Mouse (Mus musculus) adrenal gland, postnatal 4 days (tissue): ENCODE measurements around the gene Atf6. TPM values are rescaled to one million over a fixed set of nuclear protein-coding genes. Genes with fewer than 3 reads are reported as not detected.

Experiments used
- DNase-seq, 2 experiments: peaks; one replicate each; pipeline ENCODE4 v3.0.0; 2021 to 2022; ENCODE audit warnings: low spot score in 2 of 2, mixed read lengths in 2 of 2
- long read RNA-seq, 2 experiments: library from polyadenylated mRNA; stranded (forward); transcript quantifications; one replicate each; pipeline ENCODE4 v2.0.0; 2021
- total RNA-seq, 2 experiments: library from RNA; stranded (reverse); gene quantifications; 2 replicates each; pipeline ENCODE4 v1.2.3; 2021

Atf6 gene
- total RNA-seq = 10 to 100 TPM; 28.1 to 30.4 TPM
- long read RNA-seq, experiment 1, full-length matches to known transcripts = 2 of 4 reads
- long read RNA-seq, experiment 1, partial matches to known transcripts = 2 of 4 reads
- long read RNA-seq, experiment 1, other reads (novel, unspliced or antisense) = 0 of 4 reads
- long read RNA-seq, experiment 2, full-length matches to known transcripts = 5 of 11 reads
- long read RNA-seq, experiment 2, partial matches to known transcripts = 3 of 11 reads
- long read RNA-seq, experiment 2, other reads (novel, unspliced or antisense) = 3 of 11 reads

DNA sequence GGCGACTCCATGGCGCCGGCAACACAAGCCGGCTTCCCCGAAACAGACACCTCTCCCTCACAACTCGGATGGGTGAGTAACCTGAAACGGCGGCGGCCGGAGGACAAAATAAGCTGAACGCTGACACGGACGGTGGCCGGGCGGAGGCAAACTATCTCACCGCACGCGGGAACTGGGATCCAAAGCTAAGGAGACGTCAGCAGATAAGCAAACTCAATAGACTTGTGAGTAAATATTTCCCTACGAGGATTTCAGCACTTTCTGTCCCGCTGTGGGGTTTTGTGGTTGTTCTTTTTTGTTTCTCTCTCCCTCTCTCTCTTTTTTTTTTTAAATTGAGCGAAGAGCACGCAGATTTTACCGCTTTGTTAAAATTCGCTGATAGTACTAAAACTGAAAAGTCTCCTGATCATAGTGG, at the start of gene Atf6:
TSS of gene Atf6 (minus strand) at position 81 of the 415 bp plus-strand sequence.
- DNase-seq = peak; percentile 96 to 99

DNA sequence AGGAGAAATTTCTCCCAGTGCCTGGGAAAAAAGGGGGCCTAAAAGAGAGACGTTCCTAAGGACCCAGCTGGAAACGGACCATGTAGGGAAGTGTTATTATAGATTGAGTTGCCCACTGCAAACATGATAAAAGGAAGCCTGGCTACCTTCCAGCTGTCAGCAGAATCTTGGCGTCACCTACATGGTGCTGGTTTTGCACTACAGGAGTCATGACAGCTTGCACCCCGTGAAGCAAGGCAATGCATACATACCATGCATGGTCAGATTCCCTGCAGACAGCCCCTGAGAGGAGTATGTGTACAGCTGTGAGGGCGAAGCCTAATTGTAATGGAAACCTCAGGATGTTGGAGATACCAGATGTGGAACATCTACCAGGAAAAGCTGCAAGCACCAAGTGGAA, 48.1 kb upstream of the Atf6 start:
- no peak for DNase-seq

DNA sequence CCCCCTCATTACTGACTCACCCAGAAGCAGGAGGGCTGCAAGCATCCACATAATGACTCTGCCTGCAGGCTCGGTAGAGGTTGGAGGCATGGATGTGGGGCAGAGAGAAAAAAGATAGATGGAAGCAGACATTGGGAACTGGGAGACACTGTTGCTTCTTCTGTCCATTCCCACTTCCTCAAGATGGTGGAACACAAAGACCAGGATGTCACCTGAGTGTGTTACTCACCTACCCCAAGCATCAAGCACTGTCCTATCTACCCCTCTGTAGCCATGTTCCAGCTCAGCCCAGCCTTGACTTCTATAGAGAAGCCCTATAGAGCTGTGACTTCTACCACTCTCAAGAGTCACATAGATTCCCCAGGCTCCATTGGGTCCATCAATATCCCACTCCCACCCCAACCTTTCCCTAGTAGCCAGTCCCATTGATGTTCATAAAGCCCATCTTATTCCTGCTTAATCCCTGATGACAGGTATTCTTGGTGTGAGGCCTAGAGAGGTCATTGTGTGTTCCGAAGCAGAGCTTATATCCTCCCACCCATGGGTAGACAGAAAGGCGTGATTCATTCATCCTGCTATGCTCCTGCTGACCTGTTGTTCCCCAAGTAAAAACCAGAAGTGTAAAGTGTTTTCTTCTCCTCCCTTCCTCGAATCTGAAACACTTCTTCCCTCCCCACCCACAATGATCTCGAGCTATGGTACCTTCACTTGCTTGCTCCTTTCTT, 45.5 kb upstream of the Atf6 start, which contains the start of gene Fcrlb:
TSS of gene Fcrlb (minus strand) at position 51 of the 725 bp plus-strand sequence.
- no peak for DNase-seq

DNA sequence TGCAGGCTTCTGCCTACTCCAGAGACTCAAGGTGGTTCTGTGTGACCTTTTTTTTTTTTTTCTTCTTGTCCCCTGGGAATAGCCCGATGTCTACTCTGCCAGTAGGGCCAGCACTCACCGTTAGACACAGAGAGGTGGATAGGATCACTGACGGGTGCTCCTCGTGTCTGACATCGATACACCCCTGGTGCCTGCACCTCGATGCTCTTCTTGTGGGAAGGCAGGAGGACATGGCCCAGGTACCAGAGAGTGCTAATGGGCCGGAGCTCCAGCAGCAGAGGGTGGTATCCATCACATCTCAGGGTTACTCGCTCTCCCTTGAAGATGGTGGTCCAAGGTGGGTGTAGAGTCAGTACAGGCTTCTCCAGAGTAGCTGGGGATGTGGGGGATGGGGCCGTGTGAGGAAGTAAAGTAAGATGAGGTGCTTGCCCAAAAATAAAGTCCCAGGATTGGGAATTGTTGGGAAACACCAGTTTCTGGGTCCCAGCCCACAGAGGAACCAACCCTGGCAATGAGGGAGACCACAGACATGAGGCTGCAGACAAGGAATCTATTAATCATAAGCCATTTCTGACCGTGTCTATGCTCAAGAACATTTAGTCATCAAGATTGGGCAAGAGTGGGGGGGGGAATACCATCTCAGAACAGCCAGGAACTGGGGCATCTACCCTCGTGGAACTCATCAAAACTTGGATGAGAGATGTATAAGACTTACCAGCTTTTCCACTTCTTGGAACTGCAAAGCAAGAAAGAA, 44.5 kb upstream of the Atf6 start:
- DNase-seq = no peak

DNA sequence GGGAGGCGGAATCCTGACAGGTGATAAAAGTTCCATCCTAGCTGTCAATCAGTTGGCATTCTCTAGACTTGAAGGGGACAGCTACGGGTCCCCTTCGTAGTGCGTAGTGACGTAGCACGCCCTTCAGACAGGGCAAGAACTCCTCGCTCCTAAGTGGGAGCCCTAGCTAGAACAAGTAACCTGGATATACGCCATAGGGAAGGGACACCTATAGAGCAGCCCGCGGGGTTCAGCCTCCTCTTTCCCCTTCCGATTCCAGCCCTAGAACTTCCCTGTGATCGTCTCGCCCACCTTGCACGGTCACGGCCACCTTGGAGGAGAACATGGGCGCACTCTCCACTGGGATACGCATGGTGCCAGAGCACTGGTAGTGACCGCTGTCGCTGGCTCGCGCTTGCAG, 40.8 kb upstream of the Atf6 start:
- no peak for DNase-seq

DNA sequence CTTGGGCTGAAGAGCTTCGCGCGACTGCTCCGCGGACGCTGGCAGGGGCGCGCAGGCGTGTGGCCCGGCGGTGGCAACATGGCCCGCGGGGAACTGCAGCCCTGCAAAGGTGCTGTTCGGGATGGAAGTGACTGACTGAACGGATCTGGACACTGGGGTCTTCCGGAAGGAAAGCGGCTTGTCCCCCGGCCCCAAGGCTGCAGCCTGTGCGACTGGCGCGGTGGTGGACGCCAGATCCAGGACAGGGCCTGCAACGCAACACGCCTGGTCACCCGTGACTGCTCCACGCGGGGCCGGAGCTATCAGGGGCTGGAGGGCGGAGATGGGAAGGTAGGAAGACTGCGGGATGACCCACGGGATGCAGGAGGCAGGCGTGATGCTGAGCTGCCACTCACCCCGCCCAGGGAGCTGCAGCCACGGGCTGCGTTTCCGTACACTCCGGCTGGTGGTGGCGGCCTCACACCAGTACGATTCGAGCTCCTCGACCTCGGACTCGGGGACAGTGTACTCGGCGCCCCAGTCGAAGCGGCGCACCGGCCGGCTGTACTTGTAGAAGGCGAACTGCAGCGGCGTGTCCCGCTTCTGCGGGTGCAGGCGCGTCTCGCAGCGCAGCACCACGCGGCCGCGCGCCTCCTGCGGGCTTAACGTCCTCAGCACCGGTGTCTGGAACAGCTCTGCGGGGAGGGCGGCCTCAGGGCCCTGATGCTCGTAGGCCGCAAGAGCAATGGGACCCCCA, 40.1 kb upstream of the Atf6 start:
- no peak for DNase-seq

DNA sequence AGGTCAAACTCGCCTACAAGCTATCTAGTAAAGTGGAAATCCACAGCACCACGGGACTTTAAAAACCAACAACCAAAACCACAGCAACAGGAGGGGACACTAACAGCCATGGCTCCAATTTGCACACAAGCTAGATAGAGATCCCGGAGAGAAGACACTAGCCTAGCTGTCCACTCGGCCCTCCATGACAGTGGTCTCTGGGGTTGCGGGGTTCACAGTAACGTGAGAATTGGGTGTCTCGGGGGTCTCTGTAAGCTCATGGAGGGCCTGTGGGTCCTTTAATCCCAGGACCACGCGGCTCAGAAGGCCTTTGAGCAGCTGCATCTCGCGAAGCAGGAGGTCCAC, 39.5 kb upstream of the Atf6 start:
- no peak for DNase-seq

DNA sequence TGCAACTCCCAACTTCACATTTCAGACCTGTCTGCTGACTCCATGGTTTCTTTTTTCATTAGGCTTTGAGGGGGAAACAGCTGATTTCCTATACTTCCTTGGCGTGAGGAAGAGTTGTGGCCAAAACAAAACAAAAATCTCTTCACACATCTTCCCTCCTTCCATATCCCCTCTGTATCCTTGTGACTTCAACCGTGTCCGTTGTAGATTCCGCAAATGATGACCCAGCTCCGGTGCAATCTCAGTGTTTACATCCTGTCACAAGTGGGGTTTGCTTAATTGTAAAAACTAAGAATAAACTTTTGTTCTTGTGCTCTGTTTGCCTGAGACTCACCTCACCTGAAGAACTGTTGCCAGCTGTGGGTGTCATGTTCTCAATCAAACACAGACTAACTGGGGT, 35.9 kb upstream of the Atf6 start:
- no peak for DNase-seq

DNA sequence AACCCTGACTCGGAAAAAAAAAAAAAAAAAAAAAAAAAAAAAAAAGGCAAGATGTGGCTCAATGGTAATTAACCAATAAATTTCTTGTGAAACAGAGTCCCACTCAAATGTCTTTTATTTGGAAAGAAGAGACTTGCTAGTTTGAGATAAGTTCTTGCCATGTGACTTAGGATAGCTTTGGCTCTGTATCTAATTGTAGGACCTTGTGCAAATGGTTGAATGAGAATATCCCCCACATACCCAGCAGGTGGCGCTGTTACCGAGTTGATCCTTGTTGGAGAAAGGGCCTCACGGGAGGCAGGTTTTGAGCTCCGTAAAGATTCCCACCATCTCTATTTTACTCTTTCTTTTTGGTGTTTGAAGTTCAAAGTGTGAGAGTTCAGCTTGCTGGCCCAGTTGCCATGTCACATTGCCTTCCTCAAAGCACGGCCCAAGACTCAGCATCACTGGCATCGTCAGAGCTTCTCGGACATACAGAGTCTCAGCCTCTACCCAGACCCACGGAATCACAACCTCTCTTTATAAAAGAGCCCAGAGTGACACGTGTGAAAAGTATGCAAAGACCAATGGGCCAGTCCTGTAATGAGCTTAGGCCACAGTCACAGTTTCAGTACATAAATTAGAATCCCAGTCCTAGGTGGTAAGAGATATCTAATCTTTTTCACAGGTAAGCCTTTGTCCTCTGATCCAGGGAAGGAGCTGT, 34.1 kb upstream of the Atf6 start:
- peak; percentile 66 to 85 for DNase-seq

DNA sequence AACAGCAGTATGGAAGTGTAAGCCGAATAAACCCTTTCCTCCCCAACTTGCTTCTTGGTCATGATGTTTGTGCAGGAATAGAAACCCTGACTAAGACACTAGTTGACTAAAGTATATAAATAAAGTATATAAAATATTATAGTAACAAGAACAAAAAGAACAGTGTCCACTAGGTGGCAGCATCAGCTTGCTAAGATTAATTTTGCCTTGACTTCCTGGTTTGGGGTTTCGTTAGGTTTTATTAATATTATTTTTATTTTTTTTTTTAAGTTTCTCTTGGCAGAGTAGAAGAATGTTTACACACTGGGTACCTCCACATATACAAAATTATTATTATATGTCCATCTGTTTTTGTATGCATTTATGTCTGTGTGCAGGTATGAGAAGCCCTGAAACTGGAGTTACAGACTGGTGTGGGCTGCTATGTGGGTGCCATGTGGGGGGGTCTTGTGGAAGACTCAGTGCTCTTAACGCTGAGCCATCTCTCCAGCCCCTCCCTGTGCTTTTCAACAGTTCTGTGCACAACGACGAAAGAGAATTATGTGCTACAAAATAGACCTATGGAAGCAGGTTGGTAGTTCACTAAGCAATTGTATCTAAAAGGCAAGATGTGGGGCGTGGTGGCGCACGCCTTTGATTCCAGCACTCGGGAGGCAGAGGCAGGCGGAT, 33.4 kb upstream of the Atf6 start:
- no peak for DNase-seq

DNA sequence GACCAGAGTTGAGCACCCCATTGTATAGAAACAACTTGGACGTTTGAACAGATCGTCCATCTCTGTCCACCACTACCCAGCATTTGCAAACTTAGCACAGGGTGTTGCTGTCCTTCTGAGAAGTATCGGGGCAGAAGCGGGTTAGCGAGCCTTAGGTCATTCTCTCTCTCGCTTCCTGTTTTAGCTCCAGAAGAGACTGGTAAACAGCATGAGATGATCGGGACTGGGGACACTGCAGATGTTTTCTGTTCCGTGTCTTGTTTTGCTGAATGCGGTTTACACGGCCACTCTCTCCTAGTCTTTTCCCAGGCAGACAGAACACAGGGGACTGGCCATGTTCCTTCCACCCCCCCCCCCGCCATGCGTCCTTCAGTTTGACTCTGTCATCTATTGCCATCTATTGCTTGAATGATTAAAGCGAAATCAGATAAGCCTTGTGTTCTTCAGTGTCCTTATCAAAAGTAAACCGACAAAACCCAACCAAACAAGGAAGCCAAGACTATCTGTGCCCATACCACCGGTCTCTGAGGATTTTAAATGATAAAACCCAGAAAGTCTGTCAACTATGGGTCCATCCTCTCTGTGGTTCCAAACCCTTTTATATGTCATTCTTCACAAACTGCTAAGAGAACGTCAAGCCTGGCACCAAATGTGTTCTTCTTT, 31.0 kb upstream of the Atf6 start:
- DNase-seq = no peak

DNA sequence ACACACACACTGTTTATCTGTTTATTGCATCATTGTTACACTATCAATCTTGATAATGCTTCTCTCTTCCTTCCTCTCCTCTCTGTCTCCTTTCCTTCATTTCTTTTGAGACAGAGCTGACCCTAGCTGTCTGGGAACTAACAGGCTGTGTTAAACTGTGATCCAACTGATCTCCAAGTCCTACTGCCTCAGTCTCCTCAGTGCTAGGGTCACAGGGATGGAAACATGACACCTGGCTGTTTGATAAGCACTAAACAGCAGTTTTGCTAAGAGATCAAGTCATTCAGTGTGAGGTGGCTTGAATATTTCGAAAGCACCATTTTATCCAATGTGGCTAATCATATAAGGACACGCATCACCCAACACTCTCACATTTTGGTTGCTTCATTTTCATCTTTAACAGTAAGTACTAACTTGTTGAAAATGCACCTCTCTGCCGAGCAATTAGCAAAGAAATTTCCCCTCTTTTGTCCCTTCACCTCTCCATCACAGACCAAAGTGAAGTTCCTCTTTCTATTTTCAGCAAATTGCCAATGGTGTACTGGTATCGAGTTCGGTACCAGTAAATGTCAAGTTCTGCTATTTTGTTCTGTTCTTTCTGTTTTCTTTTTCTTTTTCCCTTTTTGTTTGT, 29.2 kb upstream of the Atf6 start:
- no peak for DNase-seq

DNA sequence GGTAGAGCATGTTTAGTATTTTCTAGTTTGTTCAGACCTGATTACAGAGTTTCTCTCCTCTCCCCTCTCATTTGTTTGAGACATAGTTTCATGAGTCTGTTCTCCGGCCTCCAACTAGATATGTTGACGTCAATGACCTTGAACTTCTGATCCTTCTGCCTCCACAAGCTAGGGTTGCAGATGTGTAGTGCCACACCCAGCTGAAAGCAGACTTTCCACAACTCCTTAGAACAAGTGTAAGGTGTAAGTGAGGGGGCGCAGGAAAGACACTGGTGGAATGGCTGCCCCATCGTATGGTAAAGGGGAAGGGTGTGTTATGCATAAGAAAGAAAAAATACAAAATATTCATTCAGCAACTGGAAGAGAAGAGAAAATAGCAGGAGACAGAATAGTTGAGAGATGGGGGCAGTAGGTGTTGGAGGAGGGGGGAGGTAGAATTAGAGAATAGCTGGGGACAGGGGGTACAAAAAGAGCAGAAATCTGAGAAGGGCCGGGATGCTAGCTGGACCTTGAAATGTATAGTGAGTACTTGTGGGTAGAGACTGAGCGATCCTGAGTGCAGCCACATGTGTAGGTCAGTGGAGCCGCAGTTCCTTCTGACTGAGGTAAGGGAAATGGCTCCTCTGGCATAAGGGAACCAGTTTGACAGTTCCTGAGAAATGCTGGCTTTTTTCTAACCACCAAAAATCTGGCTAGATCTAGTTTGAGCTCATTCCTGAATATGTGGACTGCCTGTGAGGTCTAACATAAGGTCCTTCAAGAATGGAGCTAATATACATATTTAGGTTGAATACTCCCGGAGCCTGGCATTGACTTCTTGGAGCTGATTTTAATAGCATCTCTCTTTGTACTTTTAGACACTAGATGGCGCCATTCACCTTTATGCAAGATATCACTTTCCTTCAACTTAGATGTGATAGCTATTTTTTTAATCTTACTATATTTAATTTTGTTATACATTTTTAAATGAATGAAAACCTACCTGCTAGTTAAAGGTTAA, 27.3 kb upstream of the Atf6 start:
- no peak for DNase-seq

DNA sequence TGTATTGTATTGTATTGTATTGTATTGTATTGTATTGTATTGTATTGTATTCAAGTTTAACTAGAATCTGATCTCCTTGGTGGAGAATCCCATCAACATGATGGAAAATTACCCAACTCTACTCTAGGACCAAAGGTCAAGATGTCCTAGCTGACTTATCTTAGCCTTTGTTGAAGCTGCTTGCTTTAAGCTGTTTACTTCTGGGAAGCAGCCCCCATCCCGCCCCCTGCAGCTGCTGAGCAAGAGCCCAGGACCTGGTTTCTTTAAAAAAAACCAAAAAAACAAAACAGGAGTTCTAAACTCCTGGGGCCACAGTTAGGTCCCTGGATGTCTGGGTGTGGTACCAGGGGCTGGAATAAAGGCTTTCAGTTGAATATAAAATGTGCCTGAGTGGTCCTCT, 24.7 kb upstream of the Atf6 start:
- no peak for DNase-seq

DNA sequence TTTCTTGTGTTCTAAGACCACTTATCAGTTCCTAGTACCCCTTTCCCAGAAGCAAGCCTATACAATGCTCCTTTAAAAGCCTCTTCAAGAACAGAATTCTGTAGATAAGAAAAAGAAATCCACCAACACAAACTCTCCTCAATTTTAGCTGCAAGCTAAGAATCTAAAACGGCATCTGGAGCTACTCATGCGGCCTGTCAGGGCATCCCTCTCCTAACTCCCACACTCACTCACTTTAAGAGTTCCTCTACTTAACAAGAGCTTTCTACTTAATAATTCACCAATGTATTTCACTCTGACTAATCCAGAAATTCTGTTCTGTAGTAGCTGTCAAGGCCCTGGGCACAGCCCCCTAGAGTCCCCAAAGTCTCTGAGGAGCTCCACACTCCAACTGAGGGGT, 24.1 kb upstream of the Atf6 start:
- DNase-seq = no peak

DNA sequence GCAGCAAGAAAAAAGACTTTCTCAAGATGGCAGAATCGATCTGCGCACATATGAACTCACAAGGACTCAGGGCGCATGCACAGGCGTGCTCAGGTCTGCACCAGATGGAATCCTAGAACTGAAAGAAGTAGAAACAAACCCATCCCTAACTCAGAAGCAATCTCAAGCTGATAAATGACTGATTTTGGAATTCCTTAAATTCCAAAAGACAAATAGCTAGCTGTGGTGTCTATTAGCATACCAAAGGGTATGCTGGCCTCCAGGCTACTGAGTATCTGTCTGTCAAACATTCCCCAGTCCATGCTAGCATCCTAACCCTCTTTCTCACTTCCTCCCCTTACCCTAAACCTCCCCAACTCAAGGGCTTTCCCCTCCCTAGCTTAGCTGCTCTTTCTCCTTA, 21.7 kb upstream of the Atf6 start:
- DNase-seq = no peak

DNA sequence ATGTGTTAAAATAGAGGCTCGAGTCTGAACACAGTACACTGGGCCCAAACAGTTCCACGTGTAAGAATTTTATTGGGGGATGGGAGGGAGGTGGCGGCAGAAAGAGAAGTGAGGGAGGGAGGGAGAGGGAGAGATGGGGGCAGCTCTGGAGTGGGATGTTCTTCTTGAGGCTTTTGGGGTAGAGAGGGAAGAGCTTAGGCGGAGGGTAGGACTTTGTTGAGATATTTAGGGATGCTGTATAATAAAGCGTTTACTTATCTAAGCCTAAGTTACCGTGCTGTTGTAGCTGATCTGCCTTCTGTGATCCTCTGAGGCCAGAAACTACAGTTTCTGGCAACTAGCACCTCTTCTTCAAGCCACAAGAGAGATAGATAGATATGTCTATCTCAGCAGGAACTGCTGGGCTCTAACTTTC, 18.5 kb upstream of the Atf6 start:
- DNase-seq = no peak

DNA sequence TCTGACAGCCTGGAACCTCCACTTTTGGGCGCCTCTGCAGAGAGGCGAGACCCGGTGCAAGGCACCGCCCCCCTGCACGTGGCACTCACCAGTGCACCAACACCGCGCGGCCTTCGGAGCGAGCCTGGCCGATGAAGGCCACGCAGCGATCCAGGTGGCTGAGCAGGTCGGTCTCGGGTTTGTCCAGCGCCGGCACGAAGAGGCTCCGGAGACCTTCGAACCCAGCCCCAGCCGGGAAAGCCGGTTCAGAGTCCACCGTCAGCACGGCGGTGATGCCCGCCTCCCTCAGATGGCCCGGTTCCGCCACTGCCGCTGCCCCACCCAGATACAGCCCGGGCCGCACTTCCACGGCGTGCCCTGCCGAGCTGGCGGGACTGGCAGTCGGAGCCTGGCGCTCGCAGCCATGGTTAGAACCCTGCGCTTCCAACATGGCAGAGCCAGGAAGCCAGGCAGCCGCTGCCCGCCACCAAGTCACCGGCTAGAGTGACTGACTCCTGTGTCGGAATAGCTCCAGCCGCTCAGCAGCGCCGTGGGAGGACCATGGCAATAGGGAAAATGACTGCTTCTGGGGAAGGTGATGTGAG, 17.5 kb upstream of the Atf6 start, which contains the start of the genes Gm26620 and Dusp12:
TSS of gene Gm26620 (plus strand) at position 88 of the 584 bp plus-strand sequence.
TSS of gene Dusp12 (minus strand) at position 563 of the 584 bp plus-strand sequence.
- DNase-seq = peak; percentile 44 to 72
